Mouse (Mus musculus): ENCODE results near the gene Ahnak.

DNA sequence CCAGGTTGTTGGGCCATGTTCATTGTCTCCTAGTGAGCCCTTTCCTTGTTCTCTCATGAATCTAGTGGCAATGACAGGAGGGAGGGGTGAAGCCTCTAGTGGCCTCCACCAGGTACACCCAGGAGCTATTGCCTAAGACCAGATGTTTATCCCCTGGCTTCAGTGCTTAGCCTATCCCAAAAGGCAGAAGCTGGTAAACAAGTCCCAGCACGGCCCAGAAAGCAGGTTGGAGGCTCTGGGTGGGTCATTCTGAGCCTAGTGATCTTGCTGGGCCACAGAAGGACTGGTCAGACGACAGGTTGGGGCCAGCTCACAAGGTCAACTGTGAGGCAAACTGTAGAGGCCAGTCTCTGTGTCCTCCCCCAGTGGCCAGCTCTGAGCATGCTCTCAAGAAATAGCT is 101.6 kb downstream of the Ahnak start:
- TF ChIP-seq POLR2A (IDR thresholded peaks at IDR 0.05; ENCODE audit: low read depth, low read length) (no peak), CTCF (conservative IDR thresholded peaks at IDR 0.05; ENCODE audit: insufficient read depth, insufficient read length, low read depth, low read length) (no peak; the same call in 1 of the 2 replicates)
